Mouse (Mus musculus) stomach, postnatal 0 days (tissue): ENCODE data around the gene Sec16a.

Source experiments
- CTCF ChIP-seq: IDR thresholded peaks from 2 replicates; pipeline ENCODE4 v1.5.1; 2016; ENCODE audit warnings: antibody characterized with exemption, low read depth, mild to moderate bottlenecking, moderate library complexity
- EP300 ChIP-seq: optimal IDR thresholded peaks from 2 replicates; pipeline ENCODE3; 2016; ENCODE audit warnings: antibody characterized with exemption

GRCm38 (mm10) chr2:26402265-26402664 is 42.8 kb downstream of the Sec16a start:
- no peak for TF ChIP-seq CTCF
- no peak for TF ChIP-seq EP300
